Mouse (Mus musculus) liver, embryonic 14.5 days (tissue): Measurements from ENCODE around the gene Adamts17.

Experiments used
- CTCF ChIP-seq: IDR thresholded peaks from 2 replicates; pipeline ENCODE4 v1.5.1; 2016; ENCODE audit warnings: antibody characterized with exemption, low read depth, control low read depth
- EP300 ChIP-seq: IDR thresholded peaks from 2 replicates; pipeline ENCODE4 v1.6.1; 2016; ENCODE audit warnings: antibody characterized with exemption, low read depth

- TF ChIP-seq CTCF (no peak), EP300 (no peak)
Observed at GRCm38 (mm10) chr7:67162135-67162534, 322.6 kb downstream of the Adamts17 start.
